Mouse (Mus musculus) gastrocnemius, adult 18-20 months (tissue): ENCODE data around the gene Car10. TPM values are rescaled to one million over a fixed set of nuclear protein-coding genes. Genes with fewer than 3 reads are reported as not detected.

Source experiments
- DNase-seq: peaks from one replicate; pipeline ENCODE4 v3.0.0; 2021; ENCODE audit warnings: low spot score
- total RNA-seq, 2 experiments: library from RNA; stranded (reverse); gene quantifications; 2 replicates each; pipeline ENCODE4 v1.2.3; 2021

The Car10 gene
- total RNA-seq, 2 experiments from 2014 or later = not detected

DNA sequence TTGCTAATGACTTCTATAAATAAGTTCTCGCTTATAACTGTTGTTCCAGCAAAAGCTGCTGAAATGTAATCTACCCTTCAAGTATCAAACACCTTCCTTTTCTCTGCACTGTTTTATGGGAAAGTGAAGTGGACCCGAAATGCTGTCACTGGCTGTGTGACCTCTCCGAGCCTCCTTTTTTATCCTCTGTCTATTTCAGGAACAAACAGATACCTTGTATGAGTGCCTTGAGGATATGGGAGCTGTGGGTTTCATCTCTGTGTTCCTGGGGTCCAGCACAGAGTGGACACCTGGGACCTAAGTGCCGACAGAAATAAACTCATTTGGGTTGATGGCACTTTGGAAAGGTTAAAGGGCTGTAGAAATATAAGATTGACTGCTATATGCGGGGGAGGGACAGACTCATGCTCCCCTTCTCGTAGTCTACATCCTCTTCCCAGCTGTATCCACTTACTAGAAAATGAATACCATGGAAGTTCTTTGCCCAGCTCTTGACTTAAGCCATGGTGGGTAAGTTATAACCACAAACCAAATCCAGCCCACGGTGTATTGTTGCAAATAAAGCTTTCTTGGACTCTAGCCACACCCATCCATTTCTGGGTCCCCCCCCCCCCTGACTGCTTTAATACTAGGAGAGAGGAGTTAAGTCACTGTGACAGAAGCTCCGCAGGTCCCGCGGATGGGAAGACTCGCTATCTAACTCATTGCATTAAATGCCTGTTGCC lies 474.3 kb downstream of the Car10 start:
- no peak for DNase-seq

DNA sequence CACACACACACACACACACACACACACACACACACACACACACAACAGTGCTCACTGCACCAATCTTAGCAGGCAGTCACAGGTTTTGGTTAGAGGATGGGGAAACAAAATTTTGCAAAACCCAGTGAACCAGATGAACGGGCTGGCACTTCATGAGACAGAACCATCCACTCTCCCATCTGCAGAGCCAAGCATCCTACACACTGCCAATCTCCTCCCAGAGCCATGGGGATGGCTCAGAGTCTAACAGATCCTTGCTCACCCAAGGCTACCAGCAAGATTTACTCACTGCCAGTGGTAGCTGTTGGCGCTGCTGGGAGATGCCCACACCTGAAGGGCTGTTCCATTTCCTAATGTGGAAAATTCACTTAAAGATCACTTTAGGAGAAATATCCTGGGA lies 479.6 kb downstream of the Car10 start:
- no peak for DNase-seq

DNA sequence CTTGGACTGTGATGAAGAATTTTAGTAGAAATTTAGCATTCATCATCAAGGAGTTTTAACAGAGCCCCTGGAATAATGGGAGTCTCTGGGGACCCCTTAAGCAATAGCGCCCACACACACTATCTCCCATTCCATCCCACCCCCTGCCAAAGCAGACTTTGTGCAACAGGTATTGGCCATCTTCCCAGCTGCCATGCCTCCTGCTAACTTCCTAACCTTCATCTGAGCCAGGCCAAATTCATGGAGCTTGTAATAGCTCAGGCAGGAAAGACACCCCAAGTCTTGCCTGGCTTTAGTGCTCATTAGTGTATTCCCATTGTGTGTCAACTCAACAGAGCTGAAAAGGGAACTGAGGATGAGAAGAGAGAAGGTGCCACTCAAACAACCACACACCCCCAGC lies 481.8 kb downstream of the Car10 start:
- DNase-seq = no peak

DNA sequence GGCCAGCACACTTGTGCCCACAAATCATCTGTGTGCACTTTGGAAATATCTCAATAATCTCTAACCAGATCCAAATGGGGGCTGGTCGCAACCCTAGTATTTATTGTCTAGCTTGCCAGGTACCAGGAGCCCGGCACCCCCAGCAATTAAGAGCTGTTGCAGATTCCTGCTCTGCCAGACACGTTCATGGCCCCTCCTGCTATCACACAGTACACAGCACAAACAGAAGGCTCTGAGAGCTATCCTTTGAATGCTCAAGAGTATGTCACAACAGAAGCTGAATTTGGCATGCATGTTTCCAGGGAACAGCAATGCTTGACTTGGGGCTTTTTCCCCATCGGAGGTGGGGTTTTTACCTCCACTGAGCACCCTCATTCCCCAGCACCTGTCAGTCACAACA lies 483.5 kb downstream of the Car10 start:
- DNase-seq = no peak

DNA sequence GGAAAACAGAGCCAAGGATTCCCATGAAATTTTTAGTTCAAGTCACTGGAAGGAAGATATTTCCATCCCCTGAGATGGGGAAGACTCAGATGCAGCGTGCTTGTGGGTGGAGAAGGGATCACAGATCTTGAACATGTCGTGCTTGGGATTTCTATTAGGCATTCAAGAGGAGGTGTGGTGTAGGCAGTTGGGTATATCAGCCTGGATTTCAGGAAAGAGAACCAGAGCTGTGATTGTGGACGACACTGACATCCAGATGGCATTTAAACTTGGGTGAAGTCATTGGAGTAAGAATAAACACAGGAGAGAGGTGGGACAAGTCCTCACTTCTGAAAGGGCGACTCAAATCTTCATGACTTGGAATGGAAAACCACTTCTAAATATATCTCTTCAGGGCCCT lies 490.0 kb downstream of the Car10 start:
- DNase-seq = no peak

DNA sequence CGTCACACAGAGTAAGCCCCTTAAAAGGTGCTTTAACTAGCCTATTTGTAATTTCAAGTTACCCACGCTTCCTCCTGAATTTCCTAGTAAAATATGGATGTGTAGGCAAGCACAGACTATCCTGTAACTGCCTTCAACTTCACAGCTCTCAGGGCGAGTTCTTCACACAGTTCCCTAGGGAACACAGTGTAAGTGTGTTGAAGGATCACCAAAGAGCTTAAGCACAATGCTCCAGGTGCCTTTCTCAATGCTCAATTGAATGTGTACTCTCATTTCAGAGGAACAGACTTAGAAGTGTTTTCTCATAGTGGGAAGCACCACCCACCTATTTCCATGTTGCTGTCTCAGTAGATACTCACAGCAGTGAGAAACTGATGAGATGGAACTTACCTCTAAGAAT lies 492.8 kb downstream of the Car10 start:
- DNase-seq = no peak

DNA sequence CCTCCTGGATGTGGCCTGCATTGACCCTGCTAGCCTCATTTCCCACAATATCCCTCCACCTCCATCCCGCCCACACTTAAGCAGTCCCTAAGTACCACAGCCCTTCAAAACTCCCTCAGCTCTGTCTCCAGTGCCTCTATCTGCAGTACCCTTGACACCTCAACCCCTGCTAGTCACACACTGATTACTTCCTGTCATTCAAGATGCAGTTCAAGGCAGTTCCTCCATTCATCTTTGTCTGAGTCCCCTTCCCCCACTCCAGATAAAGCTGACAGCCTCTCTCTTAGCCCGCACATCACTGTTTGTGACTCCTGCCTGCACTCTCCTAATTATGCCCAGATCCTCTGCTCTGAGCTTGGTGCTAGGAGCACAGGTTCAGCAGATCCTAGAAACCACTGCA lies 496.2 kb downstream of the Car10 start:
- DNase-seq = no peak

DNA sequence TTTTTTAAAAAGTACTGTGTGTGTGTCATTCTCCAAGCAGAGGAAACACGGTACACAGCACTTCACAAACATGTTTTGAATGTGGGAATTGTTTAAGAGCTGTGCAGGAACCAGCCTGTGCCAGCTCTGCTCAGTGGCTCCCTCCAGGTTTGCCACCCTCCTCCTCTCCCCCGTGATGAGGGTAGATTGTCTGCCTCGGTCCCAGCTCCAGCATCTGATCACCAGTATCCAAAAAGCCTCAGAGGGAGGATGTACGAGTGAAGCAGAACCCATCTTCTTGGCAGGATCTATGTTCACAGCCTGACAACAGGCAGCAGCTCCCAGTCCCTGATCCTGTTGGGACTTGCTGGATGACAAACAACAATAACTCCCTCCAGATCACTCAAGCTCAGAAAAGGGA lies 500.3 kb downstream of the Car10 start:
- no peak for DNase-seq

DNA sequence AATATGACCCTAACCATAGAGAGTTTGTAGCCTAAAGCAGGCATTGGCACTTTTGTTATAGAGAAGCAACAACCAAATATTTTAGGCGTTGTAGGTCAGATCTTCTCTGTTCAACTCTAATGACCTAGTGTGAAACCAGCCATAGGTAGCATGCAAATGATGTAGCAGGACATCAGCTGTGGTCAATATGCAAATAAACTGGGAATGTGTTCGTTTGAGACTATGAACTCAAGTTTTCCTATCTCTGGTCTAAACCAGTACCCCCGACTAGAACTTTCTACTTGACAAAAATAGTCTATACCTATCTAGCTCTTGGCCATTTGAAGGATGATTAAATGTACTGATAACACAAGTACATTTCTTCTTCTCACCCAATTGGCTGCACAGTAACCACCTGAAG lies 501.9 kb downstream of the Car10 start:
- no peak for DNase-seq

DNA sequence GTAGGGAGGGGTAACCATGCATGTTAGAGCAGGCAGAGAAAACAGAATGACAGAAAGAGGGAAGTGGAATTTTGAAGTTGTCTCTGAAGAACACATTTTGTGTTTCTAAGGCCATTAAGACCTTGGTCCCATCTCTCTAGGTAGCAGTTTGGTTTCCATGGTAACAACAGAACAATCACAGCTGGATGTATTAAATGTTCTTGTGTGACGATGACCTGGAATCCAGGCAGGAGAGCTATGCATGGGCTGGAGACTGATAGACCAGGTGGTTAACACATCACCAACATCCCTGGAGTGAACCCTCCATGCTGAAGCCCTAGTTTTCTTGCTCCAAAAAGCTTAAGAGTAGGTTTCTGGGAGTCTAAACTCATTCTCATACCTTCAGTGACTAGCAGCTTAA lies 505.7 kb downstream of the Car10 start:
- DNase-seq = no peak

DNA sequence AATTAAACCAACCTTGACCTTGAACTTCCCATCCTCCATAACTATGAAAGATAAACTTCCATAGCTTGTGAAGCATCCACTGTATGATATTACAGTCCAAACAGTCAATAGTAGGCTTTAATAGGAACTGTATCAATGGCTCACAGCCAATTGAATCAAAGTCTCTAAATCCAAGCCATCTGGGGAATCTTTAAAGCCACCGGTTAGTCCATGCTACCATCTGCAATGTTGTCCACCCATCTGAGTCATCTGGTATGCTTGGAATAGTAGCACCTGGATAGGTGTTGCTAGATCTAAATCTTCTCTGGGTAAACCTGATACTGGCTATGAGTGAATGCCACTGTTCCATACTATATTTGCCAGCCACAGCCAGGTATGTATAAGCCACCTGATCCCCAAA lies 509.3 kb downstream of the Car10 start:
- no peak for DNase-seq

DNA sequence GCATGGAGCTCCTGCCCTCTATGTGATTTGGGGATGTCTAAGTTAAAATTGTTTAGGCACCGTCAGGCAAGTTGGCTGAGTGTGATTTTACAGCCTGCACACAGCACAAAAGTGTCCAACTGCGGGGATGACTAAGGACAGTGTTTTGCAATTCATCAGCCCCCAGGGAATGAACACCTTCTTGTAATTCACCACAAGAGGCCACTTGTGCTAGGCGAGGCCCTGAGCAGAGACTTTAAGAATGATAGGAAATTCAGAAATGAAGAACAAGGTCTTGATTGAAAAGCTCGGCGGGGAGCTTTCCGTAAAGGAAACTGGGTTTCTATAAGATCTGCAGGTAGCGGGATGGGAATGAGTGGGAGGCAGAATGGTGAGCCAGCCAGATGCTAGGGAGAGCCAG lies 510.9 kb downstream of the Car10 start:
- DNase-seq = no peak

DNA sequence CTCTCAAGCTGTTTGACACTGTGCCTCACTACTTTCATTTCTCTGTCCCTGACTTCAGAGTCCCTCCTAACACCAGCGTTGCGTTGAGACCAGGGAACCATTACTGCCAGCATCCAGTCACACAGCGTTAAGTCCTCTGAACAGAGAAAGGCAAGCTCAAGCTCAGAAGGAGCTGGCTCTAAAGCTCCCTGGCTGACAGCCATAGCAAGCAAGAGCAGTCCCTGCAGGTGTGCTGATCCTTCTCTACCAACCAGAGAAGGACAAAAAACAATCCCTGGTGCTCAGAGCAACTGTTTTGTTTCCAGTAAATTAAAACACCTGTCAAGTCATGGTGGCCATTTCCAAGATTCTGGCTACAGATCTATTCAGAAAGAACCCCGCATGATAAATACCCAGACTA lies 514.2 kb downstream of the Car10 start:
- no peak for DNase-seq

DNA sequence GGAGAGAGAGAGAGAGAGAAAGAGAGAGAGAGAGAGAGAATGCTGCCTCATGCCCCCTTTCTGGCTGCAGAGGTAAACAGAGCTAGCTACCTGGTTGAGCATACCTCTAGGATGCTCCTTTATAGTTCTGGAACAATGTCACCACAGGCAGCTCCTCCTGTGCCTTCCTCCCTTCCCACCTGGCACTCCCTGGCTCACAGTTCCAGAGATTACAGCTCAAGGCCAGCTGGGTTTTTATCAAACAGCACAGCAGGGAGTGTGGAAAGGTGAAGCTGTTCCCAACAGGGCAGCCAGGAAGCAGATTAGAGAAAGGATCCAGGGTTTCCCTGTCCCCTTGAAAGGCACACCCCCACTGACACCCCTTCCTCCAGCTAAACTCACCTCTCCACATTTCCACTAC lies 517.0 kb downstream of the Car10 start:
- no peak for DNase-seq

DNA sequence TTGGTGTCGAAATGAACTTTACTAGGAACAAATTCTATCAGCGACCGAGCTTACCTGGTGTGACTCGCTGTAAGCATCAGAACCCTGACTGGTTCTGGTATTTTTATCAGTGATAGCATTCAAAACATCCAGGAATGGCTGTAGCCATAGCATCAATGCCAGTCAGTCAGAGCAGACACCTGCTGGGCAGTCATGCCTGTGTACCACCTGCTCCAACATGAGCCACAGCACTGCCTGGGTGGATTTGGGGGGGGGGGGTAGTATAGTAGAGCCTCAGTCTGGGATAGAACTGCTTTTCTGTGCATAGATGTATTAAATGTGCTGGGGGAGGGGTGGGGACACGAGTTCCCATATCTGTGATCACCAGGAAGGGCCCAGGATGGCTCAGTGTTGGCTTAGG lies 525.8 kb downstream of the Car10 start:
- DNase-seq = no peak

DNA sequence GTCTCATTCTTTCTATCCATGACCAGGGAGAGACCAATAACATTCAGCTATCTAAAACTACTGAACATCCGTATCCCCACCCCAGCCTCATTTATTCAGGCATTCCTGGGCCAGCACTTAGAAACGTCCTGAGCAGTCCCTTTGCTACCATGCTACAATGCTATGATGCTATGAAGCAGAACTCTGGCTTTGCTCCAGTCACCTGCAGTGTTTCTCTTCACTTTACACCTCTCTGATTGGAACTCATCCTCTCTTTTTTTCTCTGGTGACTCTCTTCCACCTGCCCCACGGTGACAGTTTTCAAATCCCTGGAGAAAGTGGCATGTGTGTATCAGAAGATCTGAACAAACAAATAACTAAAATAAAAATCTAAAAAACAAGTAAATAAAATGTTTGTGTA lies 541.6 kb downstream of the Car10 start:
- DNase-seq = no peak

DNA sequence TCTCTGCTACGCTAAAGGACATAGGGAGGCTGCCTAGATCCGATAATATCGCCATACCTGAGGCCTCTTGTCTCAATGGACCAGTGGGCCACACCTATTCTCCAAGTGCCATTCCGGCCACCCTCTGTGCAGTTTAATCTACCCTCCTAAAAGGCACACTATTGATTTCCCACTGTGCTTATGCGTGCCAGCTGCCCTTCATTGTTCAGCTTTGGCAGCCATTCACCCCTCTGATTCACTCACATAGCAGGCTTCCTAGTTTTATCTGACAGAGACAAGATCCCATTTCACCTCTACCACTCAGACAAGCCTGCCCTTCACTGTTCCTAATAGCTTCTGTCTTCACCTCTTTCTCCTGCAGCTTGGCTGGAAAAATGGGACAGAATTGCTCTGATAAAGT lies 543.1 kb downstream of the Car10 start:
- DNase-seq = no peak

DNA sequence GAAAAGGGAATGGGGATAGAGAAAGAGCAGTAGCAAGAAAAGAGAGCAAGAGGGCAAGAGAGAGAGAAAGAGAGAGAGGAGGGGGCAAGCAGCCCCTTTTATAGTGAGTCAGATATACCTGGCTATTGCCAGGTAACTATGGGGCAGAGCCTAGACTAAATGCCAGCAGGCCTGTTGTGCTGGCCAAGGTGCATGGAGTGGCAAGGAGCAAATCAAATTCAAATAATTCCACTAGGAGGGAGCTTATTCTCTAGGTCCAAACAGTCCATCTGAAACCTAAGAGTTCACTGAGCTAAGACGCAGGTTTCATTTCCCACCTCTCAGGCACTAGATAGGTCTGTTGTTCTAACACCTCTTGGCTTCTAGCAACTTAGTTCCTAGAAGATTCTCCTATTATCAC lies 544.5 kb downstream of the Car10 start:
- no peak for DNase-seq

DNA sequence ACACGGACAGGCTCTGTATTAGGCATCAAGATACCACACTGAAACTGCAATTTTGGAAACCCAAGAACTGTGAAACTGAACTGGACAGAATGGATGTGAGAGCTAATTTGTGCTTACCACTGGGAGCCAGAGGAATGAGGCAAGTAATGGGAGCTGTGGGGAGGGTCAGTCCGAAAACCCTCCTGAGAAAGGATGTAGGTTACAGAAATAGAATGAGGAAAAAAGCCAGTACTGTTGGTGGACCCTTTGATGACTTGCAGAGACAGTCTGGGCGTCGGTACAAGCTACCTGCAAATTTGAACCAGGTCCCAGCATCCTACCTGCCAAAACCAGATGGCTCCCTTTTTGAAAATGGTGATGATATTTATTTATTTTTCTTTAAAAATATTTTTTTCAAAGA lies 545.2 kb downstream of the Car10 start:
- no peak for DNase-seq

DNA sequence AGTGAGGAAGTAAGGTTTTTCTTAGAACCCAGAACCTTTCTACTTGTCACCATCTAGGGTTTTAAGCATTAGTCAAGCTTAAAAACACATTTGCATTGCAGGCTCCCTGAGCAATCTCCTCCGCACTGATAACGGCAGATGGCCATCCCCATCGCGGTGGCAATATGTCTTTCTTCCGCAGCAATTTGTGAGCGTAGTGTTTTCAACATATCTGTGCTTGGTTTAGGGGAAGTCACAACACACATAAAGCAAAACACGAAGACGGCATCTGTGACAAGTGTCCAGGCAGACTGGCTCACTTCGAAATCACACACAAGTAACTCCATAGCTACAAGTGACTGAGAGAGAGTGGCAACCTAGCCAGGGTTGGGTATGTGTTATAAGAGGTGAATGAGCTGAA lies 545.6 kb downstream of the Car10 start:
- DNase-seq = no peak

DNA sequence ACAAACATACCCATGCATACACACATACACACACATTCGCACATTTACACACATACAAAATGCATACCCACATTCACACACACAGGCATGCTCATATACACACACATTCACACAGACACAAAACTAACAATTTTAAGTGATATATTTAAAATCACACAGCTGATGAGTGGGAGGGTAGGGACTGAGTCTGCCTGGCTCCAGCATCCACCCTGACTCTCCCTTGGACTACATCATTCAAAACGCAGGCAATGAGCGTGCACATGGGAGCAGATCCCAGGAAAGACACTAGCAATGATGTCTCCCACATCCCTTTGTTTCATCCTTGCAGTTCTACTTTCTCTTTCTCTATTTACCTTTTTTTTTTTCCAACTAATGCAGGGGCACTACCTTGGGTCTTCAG lies 548.4 kb downstream of the Car10 start:
- DNase-seq = no peak
